Mouse (Mus musculus): ENCODE measurements around the gene Rtcb. TPM values are rescaled to one million over a fixed set of nuclear protein-coding genes. Genes with fewer than 3 reads are reported as not detected.

The Rtcb gene
- polyA plus RNA-seq, 1 experiment from 2014 or later, result 182 TPM

GRCm38 (mm10) chr10:85928499-85929207 lies 29.0 kb downstream of the Rtcb start:
- 0 out of 2 replicates have a peak overlapping the region, but pooled peaks have one; percentile 23 for H3K27ac ChIP-seq
- WGBS, result 1% methylated on average over 63 of the region's 63 CpGs
- no peaks in the 10 kb centered on the region for H3K36me3 ChIP-seq
- peak overlapping the region; percentile 73 for H3K9ac ChIP-seq
- peak overlapping the region; percentile 87 for H3K4me2 ChIP-seq
- peaks cover 11% of the 10 kb centered on the region; the same call in 1 of the 2 replicates for H3K27me3 ChIP-seq
- H3K4me1 ChIP-seq (replicated peaks), result peaks cover 19% of the 10 kb centered on the region
- peak; percentile 94 for ATAC-seq (ENCODE audit: low FRiP score)
- H3K9me3 ChIP-seq, result no peaks in the 10 kb centered on the region
- H3K4me3 ChIP-seq, result peak overlapping the region; percentile 57

GRCm38 (mm10) chr10:85927676-85928445 lies 29.8 kb downstream of the Rtcb start, which contains the start of gene Ascl4:
Gene Ascl4, plus strand, starts transcription at chr10:85927681.
- Histone ChIP-seq H3K27me3 (peaks cover 15% of the 10 kb centered on the region; the same call in 1 of the 2 replicates), H3K4me2 (peak within 1 kb of the TSS; percentile 87), H3K36me3 (no peaks in the 10 kb centered on the region), H3K9ac (peak within 1 kb of the TSS; percentile 73), H3K4me3 (peak within 1 kb of the TSS; percentile 57), H3K4me1 (replicated peaks) (peaks cover 19% of the 10 kb centered on the region), H3K27ac (0 out of 2 replicates have a peak within 1 kb of the TSS, but pooled peaks have one; percentile 23), H3K9me3 (no peaks in the 10 kb centered on the region)
- WGBS, result 2% methylated on average over 23 of the region's 23 CpGs
- ATAC-seq (ENCODE audit: low FRiP score), result 0 out of 2 replicates have a peak, but pooled peaks have one; percentile 23

GRCm38 (mm10) chr10:85916498-85917309 lies 40.9 kb downstream of the Rtcb start, which contains the start of gene Prdm4:
Gene Prdm4, minus strand, starts transcription at chr10:85917142.
- Histone ChIP-seq H3K27ac (peak within 1 kb of the TSS; percentile 89), H3K27me3 (peaks cover 11% of the 10 kb centered on the region; the same call in 1 of the 2 replicates), H3K4me1 (replicated peaks) (peaks cover 15% of the 10 kb centered on the region), H3K9ac (peak within 1 kb of the TSS; percentile 92), H3K4me2 (peak within 1 kb of the TSS; percentile 76), H3K9me3 (no peaks in the 10 kb centered on the region), H3K4me3 (peak within 1 kb of the TSS; percentile 98), H3K36me3 (peaks cover 25% of the 10 kb centered on the region)
- under 1% methylated on average over 88 of the region's 90 CpGs for WGBS
- ATAC-seq (ENCODE audit: low FRiP score), result peak; percentile 100

Other genes with a start within 250 kb of the Rtcb start
- 66.8 and 68.5 TPM in 2 replicates for gene Pwp1, start 128.3 kb downstream of the Rtcb start, polyA plus RNA-seq (2015; fragmentation: Nextera tagmentation; extraction: Ambion mirVana)
- gene Prdm4, start 40.7 kb downstream of the Rtcb start, polyA plus RNA-seq (2015; fragmentation: Nextera tagmentation; extraction: Ambion mirVana), result 20.1 and 23.6 TPM in 2 replicates
- 0.13 and 0.47 TPM in 2 replicates for gene Ascl4, start 30.1 kb downstream of the Rtcb start, polyA plus RNA-seq (2015; fragmentation: Nextera tagmentation; extraction: Ambion mirVana)
- gene Bpifc, start 54.1 kb upstream of the Rtcb start, polyA plus RNA-seq (2015; fragmentation: Nextera tagmentation; extraction: Ambion mirVana), result not detected in 2 replicates
- 17.0 and 21.6 TPM in 2 replicates for gene Fbxo7, start 64.1 kb upstream of the Rtcb start, polyA plus RNA-seq (2015; fragmentation: Nextera tagmentation; extraction: Ambion mirVana)

Measured in hindbrain, embryonic 13.5 days (tissue).